Mouse (Mus musculus) heart, postnatal 0 days (tissue): ENCODE measurements around the gene Pop4.
"Not testable (repeated sequence)": the region's sequence is repeated elsewhere in the genome, so short reads cannot be mapped to it uniquely, and the experiment has no call there.

Experiments used
- CTCF ChIP-seq: IDR thresholded peaks from 2 replicates; pipeline ENCODE4 v1.5.1; 2016; ENCODE audit warnings: antibody characterized with exemption, control low read depth, low read depth
- EP300 ChIP-seq: IDR thresholded peaks from 2 replicates; pipeline ENCODE4 v1.6.1; 2016; ENCODE audit warnings: antibody characterized with exemption, low read depth

GRCm38 (mm10) chr7:38282192-38282591, 11.0 kb upstream of the Pop4 start:
- TF ChIP-seq CTCF, EP300: not testable (repeated sequence)
